Mouse (Mus musculus): ENCODE results near the gene Cypt4. TPM values are rescaled to one million over a fixed set of nuclear protein-coding genes. Genes with fewer than 3 reads are reported as not detected.
"Not testable (repeated sequence)": the region's sequence is repeated elsewhere in the genome, so short reads cannot be mapped to it uniquely, and the experiment has no call there.

Gene Cypt4
- not detected in 2 replicates for polyA plus RNA-seq (2015; fragmentation: Nextera tagmentation; extraction: Ambion mirVana)

GRCm38 (mm10) chr9:24624896-24625295 is at the start of gene Cypt4:
TSS of gene Cypt4 (plus strand) at chr9:24625196.
- Histone ChIP-seq H3K9me3 (ENCODE audit: control insufficient read depth, low read length) (no peaks in the 10 kb centered on the region), H3K9ac (replicated peaks; ENCODE audit: low read depth, low read length) (no peak within 1 kb of the TSS), H3K4me2 (ENCODE audit: low read length) (no peak within 1 kb of the TSS), H3K4me3 (replicated peaks; ENCODE audit: low read length) (no peak within 1 kb of the TSS), H3K36me3 (ENCODE audit: control insufficient read depth, insufficient read depth) (no peaks in the 10 kb centered on the region), H3K4me1 (replicated peaks; ENCODE audit: control insufficient read depth, insufficient read depth, low read length) (no peaks in the 10 kb centered on the region), H3K27ac (ENCODE audit: low read length) (no peak within 1 kb of the TSS), H3K27me3 (replicated peaks; ENCODE audit: control insufficient read depth, insufficient read depth, low read length) (no peaks in the 10 kb centered on the region)
- WGBS: 95% methylated on average over 5 of the region's 5 CpGs
- ATAC-seq: no peak

GRCm38 (mm10) chr9:24637341-24637740 is 12.3 kb downstream of the Cypt4 start:
- not testable (repeated sequence) for H3K9me3 ChIP-seq (ENCODE audit: control insufficient read depth, low read length); H3K27me3 ChIP-seq (replicated peaks; ENCODE audit: control insufficient read depth, insufficient read depth, low read length); ATAC-seq; H3K4me1 ChIP-seq (replicated peaks; ENCODE audit: control insufficient read depth, insufficient read depth, low read length); H3K27ac ChIP-seq (ENCODE audit: low read length); H3K9ac ChIP-seq (replicated peaks; ENCODE audit: low read depth, low read length); H3K36me3 ChIP-seq (ENCODE audit: control insufficient read depth, insufficient read depth); H3K4me3 ChIP-seq (replicated peaks; ENCODE audit: low read length); H3K4me2 ChIP-seq (ENCODE audit: low read length)
- WGBS: 91% methylated on average over 2 of the region's 2 CpGs

Other genes with a start within 250 kb of the Cypt4 start
- 26.2 and 28.2 TPM in 2 replicates for gene Dpy19l1, start 122.1 kb upstream of the Cypt4 start, polyA plus RNA-seq (2015; fragmentation: Nextera tagmentation; extraction: Ambion mirVana)
- 0.22 and 0.45 TPM in 2 replicates for gene Dpy19l2, start 71.1 kb downstream of the Cypt4 start, polyA plus RNA-seq (2015; fragmentation: Nextera tagmentation; extraction: Ambion mirVana)
- gene Tbx20, start 149.1 kb downstream of the Cypt4 start, polyA plus RNA-seq (2015; fragmentation: Nextera tagmentation; extraction: Ambion mirVana): not detected in 2 replicates